Mouse (Mus musculus): ENCODE measurements at regions not wholly inside any gene's neighbourhood (a gene's known extent, or its start where the extent isn't known, plus 50 kb on each side); places are given as distances from the start of the nearest gene placed in this dataset.

DNA sequence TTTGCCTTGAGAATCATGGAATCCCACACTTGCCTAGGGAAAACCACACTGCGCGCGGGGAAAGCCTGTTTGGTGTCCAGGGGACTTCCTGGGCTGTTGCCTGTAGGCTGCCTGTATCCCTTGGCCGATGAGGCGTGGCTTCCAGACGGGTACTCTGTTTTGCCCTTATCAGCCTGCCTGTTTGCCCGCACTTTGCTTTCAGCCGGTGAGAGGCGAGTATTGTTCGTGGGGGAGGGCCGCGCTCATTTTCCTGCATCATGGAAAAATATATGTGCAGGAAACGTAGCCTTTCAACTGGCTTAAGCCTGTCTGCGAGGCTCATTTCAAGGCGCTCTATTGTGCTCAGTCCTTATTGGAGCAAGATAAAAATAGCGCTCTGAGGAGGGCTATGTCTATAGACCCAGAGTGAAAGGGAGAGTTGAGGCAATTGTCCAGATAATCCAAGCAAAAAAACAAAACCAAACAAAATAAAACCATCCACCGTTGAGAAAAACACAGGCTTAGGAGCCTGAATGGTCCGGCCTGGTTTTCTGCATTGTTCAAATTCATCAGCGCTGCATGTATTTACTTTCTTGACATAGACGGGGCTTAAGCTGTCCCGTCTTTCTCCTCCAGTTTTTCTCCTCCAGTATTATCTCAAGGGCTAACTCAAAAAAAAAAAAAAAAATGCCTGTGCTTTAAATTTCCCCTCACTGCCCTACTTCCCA is 67.9 kb downstream of the Klf5 start:
- DNase-seq (ENCODE audit: low spot score) = no peak

DNA sequence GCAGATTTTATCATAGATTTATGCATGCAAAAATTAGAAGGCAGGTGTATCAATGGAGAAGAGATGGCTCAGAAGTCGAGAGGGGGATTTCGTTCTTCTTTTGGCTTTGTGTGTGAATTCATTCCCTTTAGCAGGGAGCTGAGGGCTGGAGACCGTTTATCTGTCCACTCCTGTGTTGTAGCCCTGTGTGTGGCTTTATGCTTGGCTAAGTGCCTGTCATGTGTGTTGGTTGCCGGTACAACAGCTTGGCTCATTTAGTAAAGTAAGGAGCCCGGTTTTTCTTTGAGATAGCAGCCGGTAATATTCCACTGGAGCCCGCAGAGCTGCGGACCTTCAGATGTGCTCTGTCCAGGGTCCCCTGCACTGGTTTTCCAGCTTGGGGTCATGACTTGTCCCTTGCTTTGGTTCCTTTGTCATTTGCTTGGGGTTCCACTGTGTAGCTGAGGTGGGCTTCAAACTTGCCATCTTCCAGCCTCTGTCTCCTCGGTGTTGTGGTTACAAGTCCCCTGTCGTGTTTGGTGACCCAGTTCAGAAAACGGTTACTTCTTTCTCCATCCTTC is 68.6 kb downstream of the Klf5 start:
- DNase-seq (ENCODE audit: low spot score) = no peak

DNA sequence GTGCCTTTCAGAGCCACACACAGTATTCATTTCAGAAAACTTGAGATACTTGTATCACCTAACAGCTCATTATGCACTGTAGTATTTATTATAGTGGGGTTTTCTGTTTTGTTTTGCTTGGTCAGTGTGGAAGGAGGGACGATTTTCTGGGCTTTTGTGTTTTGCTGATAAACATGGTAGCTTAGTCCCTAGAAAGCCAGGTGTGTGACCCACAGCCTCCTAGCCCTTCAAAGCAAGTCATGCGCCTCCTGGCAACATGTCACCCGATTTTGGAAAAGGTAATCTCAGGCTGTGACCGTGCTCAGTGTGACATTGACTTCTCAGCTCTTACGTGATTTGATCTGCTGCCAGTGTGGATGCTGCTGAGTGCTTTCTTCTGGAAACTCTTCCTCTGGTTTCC is 70.9 kb downstream of the Klf5 start:
- DNase-seq (ENCODE audit: low spot score) = no peak

DNA sequence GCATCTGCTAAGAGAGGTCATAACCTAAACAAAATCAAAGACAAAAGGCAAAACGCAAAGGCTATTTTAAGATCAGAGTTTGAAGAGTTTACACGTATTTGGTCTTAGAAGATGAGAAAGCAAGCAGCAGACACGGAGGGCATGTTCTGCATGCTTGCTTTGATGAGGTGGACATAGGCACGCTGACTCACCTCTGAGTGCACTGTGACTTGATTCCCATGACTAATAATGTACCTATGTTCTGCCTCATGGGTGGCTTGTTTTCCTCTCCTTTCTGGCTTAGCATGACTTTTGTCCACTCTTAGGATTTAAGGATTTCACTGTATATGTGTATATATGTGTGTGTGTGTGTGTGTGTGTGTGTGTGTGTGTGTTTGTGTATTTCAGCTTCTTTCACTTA is 75.2 kb downstream of the Klf5 start:
- DNase-seq (ENCODE audit: low spot score) = no peak

DNA sequence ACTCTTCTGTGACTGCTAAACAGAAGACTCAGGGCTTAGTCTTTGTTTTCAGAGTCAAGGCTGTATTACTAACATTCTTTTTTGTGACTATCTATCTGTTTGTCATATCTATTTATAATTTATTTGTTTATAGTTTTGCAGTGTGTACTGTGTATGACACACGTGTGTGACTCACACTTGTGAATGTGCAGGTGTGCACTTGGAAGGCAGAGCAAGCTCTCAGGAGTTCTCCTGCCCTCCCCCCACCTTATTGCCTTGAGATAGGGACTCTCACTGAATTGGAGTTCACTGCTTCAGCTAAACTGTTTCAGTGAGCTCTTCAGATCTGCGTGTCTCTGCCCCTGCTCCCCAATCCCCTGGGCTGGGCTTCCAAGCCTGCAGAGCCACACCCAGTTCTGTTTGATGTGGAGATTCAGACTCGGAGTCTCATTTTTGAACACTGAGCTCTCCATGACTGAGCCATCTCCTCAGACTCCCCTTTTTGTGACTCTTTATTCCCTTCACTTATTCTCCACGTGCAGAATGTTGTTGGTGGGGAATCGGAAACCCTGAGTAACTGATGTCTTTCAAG is 76.6 kb downstream of the Klf5 start:
- DNase-seq (ENCODE audit: low spot score) = no peak

DNA sequence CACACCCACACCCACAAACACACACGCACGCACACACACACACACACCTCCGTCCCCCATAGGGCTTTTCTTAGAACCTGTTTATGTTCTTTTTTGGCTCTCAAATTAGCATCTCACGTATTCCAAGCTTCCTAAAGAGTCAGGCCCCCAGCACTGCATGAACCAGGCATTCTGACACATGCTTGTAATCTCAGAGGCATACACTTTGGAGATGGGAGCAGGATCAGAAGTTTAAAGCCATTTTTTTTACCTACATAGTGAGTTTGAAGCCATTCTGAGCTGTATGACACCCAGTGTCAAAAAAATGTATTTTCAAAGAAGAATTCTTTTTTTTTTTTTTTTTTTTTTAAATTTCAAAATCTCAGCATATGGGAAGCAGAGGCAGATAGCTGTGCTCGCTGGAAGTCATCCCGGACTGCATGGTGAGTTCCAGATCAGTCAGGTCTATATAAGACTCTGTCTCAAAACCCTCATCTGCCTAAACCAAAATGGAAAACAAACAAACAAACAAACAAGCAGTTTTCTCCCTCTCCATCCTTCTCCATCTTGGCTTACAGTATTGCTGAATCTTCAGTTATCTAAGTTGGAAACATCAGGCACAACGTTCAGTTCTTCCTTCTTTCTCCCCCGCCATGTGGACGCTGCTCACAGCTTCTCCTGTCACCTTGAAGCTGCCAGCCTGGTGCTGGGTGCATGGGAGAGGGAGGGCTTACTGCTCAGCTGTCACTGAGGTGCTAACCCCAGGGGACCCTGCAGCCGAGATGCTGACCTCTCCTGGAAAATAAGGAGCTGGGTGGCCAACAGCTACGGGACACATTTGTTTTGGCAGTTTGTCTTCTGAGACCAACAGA is 78.4 kb downstream of the Klf5 start:
- DNase-seq (ENCODE audit: low spot score) = no peak

DNA sequence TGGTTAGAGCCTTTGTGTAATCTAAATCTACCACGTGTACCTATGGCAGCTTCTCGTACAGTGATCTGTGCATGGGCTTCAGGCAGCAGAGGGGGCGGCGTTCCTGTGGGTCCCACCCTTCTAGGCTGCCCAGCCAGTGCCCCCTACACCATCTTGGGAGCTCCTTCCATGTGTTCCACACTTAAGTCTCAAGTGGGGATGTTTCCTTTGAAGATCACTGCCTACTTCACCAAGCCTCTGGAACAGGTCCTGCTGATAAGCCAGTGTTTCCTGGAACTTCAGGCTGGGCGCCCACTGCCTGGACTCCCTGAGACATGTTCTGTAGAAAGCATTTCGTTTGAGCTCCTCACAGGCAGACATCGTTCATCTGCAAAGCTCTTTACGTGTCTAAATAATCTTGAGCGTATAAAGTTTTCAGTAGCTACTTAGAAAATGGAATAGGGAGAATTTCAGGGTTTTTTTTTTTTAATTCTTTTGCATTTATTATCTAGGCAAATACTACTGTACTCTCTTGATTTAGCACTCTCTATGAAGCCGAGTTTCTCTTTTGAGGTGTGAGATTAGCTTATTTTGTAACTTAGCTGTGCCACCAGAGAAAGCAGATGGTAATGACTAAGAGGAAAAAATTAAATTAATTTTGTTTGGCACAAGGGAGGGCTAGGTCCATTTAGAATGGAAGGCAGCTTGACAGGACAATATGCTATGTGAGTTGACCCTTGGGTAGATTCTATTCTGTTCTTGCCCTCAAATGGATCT is 82.9 kb downstream of the Klf5 start:
- DNase-seq (ENCODE audit: low spot score) = no peak

DNA sequence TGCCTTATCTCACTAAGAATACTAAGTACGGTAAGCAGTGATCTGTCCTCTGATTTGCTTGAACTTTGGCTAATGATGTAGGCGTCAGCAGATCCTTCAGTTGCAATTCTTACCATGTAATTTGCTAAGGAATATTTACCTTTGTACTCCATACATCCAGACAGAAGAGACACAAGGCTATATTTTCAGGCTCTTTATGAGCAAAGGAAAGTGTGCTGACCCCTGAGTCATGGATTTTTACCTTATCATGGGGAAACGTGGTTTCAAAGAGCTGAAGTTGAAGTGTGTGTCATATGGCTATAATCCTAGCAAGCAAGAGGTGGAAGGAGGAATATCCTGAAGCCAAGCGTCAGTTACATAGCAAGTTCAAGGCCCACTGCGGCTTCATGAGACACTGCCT is 83.6 kb downstream of the Klf5 start:
- no peak for DNase-seq (ENCODE audit: low spot score)

DNA sequence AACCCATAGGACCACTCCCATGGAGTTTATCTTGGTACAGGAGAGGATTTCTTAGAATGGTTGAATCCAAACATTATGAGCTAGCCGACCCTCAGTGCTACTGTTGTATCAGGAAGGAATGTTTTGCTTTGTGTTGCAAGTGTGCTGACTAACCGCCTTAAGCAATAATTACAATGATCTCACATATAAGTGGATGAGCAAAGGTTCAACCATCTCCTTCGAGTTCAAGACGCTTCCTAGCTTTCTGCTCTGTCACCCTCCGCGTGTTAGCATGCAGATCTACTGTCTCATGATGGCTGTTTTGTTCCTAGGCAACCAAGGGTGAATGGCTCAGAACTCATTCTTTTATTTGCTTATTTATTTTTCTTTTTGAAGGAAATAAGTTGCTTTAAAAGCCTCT is 84.7 kb downstream of the Klf5 start:
- DNase-seq (ENCODE audit: low spot score) = no peak

DNA sequence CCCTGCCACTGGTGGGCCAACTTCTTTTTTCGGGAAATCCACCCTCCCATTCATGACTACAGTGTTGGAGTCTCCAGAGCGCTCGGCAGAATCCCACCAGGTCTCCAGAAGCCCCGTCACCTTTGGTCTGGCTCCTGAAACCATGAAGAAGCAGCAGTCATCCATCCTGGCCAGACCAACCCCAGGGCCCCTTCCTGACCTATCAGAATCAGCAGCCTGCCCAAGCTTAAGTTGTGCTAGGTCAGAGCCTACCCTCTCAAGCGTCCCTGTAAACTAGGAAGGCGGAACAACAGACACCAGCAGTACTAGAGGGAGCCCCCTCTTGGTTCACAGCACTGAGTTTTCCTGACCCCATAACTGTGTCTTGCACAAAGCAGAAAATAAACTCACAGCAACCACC is 89.1 kb downstream of the Klf5 start:
- DNase-seq (ENCODE audit: low spot score) = no peak

DNA sequence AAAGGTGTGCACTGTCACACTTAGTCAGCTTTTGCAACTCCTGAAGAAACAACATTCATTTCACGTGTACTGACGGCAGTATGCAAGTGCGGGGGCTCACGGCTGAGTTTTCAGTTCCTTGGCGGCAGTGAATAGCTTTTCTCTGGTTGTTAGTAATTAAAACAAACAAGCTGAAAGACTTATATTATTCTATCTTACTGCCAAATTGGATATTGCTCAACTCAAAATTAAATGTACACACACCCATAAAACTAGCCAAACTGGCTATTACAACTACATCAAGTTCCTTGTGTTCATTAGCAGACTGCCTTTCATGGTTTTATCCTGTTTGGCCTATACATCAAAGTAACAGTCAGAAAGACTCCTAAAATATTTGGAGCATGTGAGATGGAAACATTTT is 90.8 kb downstream of the Klf5 start:
- DNase-seq (ENCODE audit: low spot score) = no peak

DNA sequence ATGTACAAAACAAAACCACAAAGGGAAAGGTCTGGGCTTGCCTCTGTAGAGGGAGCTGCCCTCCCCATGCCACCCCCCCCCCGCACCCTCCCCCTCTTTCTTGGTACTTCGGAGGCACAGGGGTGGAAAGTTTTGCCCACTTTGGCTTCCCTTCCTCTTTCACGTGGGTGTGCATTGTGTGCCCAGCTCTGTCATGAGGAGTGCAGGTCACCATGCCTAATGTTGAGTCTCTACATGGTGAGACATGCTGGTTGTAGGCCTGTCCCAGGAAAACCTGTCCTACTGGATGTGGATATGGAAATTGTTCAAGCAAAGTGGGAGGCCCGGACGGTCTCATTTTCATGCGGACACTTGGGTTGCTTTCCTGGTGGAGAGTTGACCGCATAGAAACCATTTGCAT is 93.2 kb downstream of the Klf5 start:
- DNase-seq (ENCODE audit: low spot score) = no peak

DNA sequence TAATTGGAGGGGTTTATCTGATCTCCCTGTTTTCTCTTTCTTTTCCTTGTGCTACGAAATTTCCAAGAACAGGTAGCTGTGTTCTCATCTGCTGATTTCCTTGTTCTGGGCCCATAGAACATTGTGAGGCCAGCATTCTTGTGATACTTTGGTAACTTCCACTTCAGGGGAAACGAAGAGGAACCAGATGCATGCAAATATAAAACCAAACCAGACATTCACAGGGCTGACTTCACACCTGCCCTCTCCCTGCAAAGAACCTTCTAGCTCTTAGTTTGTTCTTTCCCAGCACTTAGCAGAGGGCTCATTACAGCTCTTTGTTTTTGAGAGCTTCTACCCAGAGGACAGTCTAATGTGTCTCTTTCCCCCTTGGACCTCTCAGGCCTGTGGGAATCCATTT is 94.3 kb downstream of the Klf5 start:
- DNase-seq (ENCODE audit: low spot score) = no peak

DNA sequence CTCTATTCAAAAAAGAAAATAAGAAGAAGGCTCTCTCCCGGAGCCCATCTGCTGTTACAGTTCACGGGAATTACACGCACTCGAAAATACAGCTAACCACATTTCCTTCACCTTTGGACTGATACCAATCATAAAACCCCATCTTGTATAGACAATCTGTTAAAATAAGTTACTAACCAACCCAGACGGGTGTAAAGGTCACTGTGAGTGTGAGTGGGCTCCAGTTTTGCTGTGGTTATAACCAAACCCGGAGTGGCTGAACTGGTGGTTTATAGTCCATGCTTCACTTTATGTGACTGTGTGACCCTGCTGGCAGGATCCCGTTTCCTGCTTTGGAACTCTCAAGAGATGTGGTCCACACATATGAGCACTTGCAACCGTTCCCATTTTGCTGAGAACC is 95.1 kb downstream of the Klf5 start:
- DNase-seq (ENCODE audit: low spot score) = no peak

DNA sequence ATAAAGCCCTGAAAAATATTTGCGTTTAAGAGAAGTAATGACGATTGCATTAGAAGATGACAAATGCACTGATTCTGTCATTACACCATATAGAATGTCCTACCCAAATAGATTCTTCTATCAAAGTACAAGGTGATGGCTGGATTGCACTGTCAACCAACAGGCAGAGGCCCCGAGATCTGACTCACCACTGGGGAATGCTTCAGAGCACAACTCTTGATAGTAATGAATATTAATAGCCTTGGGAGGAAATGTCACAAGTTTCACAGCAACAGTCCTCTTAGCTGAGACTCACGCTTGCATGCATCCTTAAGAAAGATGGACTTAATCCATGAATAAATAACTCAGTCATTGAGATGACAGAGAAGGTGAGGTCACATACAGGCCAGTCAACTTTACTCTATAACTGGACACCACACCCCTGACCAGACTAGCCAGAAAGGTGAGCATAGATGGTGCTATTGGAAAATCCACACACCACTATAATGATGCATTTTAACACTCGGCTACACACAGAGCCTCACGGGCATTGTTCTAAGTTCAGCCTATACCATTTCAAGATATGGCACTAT is 104.8 kb downstream of the Klf5 start:
- no peak for DNase-seq (ENCODE audit: low spot score)

DNA sequence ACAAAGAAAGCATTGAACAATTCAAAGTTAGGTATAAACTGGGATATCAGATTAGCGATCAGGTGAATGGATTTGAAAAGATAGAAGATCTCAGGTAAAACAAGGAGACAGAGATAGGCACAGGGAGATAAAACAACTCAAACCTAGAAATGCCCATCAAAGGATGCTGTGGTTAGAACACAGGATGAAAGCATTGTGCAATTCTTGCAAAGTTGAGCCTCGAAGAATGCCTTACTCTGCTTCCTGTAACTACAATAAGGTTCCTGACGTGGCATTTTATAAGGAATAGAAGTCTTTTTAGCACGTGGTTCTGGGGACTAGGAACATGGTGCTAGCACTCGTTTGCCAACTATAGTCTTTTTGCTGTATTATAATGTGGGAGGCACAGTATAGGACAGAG is 106.7 kb downstream of the Klf5 start:
- no peak for DNase-seq (ENCODE audit: low spot score)

DNA sequence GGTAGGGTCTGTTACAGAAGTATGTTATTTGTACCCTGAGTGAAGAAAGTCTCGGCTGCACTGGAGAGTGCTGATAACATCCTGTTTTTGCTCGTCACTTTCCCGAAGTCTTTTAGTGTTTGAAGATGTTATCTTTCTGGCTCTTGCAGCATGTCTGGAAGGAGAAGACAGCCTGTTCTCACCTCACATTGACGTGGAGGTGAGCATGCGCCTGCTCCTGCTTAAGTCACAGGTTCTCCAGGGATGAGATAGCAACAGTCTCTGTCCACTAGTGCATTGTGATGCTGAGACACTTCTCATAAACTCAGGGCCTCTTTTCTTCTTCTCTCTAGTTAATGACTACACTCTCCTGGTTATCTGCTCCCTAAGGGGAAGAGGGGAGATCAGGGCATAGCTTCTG is 113.3 kb downstream of the Klf5 start:
- no peak for DNase-seq (ENCODE audit: low spot score)

DNA sequence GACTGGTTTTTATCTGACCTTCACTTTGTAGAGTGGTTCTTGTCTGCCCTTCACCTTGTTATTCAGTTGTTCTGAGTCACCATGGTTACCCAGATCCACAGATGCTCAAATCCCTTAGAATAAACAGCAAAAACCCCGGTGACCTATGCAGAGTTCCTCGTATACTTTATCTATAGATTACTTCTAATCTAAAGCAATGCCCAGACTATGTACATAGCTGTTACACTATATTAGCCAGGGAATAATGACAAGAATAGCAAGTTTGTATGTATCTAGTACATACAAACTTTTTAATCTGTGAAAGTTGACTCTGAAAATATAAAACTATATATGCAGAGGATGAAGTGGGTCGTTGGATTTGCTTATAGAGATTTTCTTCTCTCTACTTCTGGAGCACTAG is 117.7 kb downstream of the Klf5 start:
- no peak for DNase-seq (ENCODE audit: low spot score)

DNA sequence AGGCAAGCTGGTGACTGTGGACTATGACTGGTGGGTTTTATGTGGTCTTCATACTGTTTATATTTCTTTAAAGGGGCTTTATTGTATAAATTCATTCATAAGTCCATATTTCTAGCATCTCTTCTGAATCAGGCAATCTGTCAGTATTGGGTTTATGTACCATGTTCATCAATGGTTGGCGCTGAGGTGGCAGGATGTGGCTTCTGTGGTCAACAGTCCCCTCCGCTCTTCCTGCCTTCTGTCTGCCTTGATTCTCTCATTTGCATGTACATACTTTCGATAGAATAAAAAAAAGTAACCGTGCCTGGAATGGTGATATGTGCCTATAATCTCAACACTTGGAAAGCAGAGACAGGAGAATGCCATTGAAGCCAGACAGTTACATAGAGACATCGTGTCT is 120.5 kb downstream of the Klf5 start:
- DNase-seq (ENCODE audit: low spot score) = no peak

DNA sequence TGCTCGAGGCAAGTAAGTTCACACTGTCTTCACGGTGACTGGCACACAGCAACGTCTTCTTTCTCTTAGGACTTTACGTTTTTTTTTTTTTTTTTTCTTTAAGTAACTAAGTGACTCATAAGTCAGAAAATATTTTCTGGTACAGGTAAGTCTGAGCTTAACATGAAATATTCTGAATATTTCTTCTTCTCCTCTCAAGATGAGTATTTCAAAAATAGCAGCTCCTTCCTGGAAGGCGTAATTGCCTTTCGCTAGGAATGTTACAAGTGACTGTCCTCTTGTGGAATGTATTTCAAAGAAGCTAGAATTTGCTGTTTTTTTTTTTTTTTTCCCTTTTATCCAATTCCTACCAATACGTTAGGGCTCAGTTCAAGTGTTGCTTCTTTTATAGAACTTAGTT is 124.8 kb downstream of the Klf5 start:
- DNase-seq (ENCODE audit: low spot score) = no peak

DNA sequence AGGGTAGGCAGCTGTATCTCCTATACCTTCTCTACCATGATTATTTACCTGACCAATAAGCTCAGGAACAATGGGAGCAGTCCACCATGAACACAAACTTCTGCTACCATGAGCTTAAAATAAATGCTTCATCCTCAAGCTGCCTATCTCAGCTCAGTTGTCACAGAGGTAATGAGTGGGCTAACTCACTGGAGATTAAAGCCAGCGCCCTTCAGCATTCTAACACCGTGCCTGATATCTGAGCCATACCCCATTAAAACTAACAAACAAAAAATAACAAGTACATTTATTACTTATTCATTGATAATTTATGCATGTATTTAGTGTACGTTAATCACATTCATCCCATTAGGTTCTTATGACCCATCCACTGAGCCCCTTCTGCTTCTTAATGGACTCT is 128.6 kb downstream of the Klf5 start:
- no peak for DNase-seq (ENCODE audit: low spot score)

DNA sequence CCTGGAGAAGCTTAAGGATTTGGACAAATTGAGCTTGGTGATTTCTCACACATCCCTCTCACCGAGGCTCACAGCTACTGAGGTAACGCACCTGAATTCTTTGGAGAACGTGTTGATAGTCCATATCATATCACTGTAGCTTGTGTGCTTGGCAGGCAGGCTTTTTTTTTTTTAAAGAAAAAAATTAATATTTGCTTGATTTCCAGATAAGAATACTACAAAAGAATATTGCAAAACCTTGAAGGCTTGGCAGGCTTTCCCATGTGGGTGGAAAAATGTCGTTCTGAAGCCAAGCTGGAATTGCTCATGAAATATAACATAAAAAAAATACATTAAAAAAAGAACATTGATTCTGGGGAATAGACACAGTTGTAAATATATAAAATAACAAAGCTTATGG is 131.8 kb downstream of the Klf5 start:
- DNase-seq (ENCODE audit: low spot score) = peak; percentile 5
